ENCODE assay signal across 31 mouse cellular contexts in genomic region chr3:84140947-84141346, GRCm38 (mm10). TPM values are rescaled to one million over a fixed set of nuclear protein-coding genes. Genes with fewer than 3 reads are reported as not detected.
A peak's percentile ranks its signal among the peaks of the same experiment; 100 is the strongest.
DNase-seq lines count a peak whose midpoint lies in the region; ATAC-seq lines count a peak whose summit lies in the region.
"Had no signal": no experiment of that assay in that cellular context is flagged by ENCODE, and none has a peak within 500 bp of the region (broad histone marks: within the 10 kb centered on the region; RNA-seq: fewer than 3 reads in every experiment).

No protein-coding gene starts in this region.

- no peaks in the 10 kb centered on the region for H3K36me3 ChIP-seq in embryonic facial prominence, embryonic 12.5 days
- no peaks in the 10 kb centered on the region for H3K36me3 ChIP-seq in limb, embryonic 11.5 days (ENCODE audit: control insufficient read depth, insufficient read depth, low read length)
- H3K36me3 ChIP-seq: hindbrain, embryonic 13.5 days; limb, embryonic 13.5 days; liver, embryonic 12.5 days; midbrain, embryonic 13.5 days had no signal

- peak; percentile 48 for DNase-seq in MN1 (ENCODE audit: low spot score)
- peak; percentile 73 for DNase-seq in embryo, embryonic 10.5 days (ENCODE audit: low spot score)
- DNase-seq in limb, embryonic 11.5 days (ENCODE audit: low spot score) = peak; percentile 71
- DNase-seq in cerebellum, postnatal 10 days = no peak
- DNase-seq in heart, adult 9 months (ENCODE audit: low spot score in 2 of 2) = no peak
- DNase-seq in lung, postnatal 14 days = no peak
- DNase-seq: adrenal gland, postnatal 25 days; cerebellum, adult 18-20 months; cerebellum, postnatal 14 days; gastrocnemius, postnatal 14 days; kidney, postnatal 14 days; layer of hippocampus, adult 9-11 months; liver, postnatal 0 days; lung, postnatal 4 days; right cerebral cortex, adult 18-20 months; spleen, adult 18-20 months; thymus, postnatal 4 days had no signal

- peak overlapping the region; percentile 69 for H3K27ac ChIP-seq in embryonic facial prominence, embryonic 12.5 days
- H3K27ac ChIP-seq in limb, embryonic 11.5 days (replicated peaks; ENCODE audit: low read depth, low read length) = peak overlapping the region; percentile 44
- H3K27ac ChIP-seq: hindbrain, embryonic 13.5 days; limb, embryonic 13.5 days; liver, embryonic 12.5 days; midbrain, embryonic 13.5 days had no signal

- H3K4me2 ChIP-seq in embryonic facial prominence, embryonic 12.5 days (replicated peaks) = peak overlapping the region; percentile 11; the same call in 1 of the 2 replicates
- H3K4me2 ChIP-seq in limb, embryonic 11.5 days (ENCODE audit: low read depth, severe bottlenecking) = no peak overlapping the region
- H3K4me2 ChIP-seq: heart, embryonic 11.5 days; hindbrain, embryonic 13.5 days; limb, embryonic 13.5 days; liver, embryonic 12.5 days; midbrain, embryonic 13.5 days had no signal

- WGBS in embryonic facial prominence, embryonic 12.5 days = 24% methylated on average over 7 of the region's 7 CpGs
- WGBS in limb, embryonic 11.5 days = 20% methylated on average over 7 of the region's 7 CpGs

- peaks cover 14% of the 10 kb centered on the region for H3K4me1 ChIP-seq in embryonic facial prominence, embryonic 12.5 days
- H3K4me1 ChIP-seq in limb, embryonic 11.5 days (ENCODE audit: control insufficient read depth, insufficient read depth, low read length) = peaks cover 10% of the 10 kb centered on the region
- H3K4me1 ChIP-seq: hindbrain, embryonic 13.5 days; megakaryocyte, embryonic 14.5 days; midbrain, embryonic 13.5 days had no signal

- H3K9ac ChIP-seq in embryonic facial prominence, embryonic 12.5 days = no peak overlapping the region
- H3K9ac ChIP-seq in limb, embryonic 11.5 days (ENCODE audit: low read length) = no peak overlapping the region
- H3K9ac ChIP-seq: hindbrain, embryonic 13.5 days; limb, embryonic 13.5 days; liver, embryonic 12.5 days; liver, postnatal 0 days; midbrain, embryonic 13.5 days had no signal

- no peak for ATAC-seq in embryonic facial prominence, embryonic 12.5 days (ENCODE audit: insufficient number of reproducible peaks, insufficient read depth, low FRiP score, low TSS enrichment)
- ATAC-seq in limb, embryonic 11.5 days (ENCODE audit: insufficient number of reproducible peaks, low FRiP score, low TSS enrichment, low read depth) = peak; percentile 77
- no peak for ATAC-seq in erythroid progenitor cell, adult 5-6 weeks (replicated peaks; ENCODE audit: low FRiP score, poor library complexity, severe bottlenecking)
- ATAC-seq: CD4-positive, CD25-positive, alpha-beta regulatory T cell, adult 4 months; intestine, postnatal 0 days; liver, embryonic 12.5 days; liver, postnatal 0 days; midbrain, embryonic 13.5 days had no signal

- H3K9me3 ChIP-seq in embryonic facial prominence, embryonic 12.5 days = no peaks in the 10 kb centered on the region
- H3K9me3 ChIP-seq in limb, embryonic 11.5 days (ENCODE audit: control insufficient read depth, low read length) = no peaks in the 10 kb centered on the region
- H3K9me3 ChIP-seq: hindbrain, embryonic 13.5 days; limb, embryonic 13.5 days; liver, embryonic 12.5 days; megakaryocyte, embryonic 14.5 days; midbrain, embryonic 13.5 days had no signal

- H3K27me3 ChIP-seq in embryonic facial prominence, embryonic 12.5 days = no peaks in the 10 kb centered on the region
- no peaks in the 10 kb centered on the region for H3K27me3 ChIP-seq in limb, embryonic 11.5 days (ENCODE audit: control insufficient read depth, insufficient read depth, low read length)
- H3K27me3 ChIP-seq: hindbrain, embryonic 13.5 days; limb, embryonic 13.5 days; liver, embryonic 12.5 days; megakaryocyte, embryonic 14.5 days; midbrain, embryonic 13.5 days had no signal

- H3K4me3 ChIP-seq in embryonic facial prominence, embryonic 12.5 days = no peak overlapping the region
- H3K4me3 ChIP-seq in limb, embryonic 11.5 days (ENCODE audit: low read depth, low read length) = no peak overlapping the region
- H3K4me3 ChIP-seq: hindbrain, embryonic 13.5 days; limb, embryonic 13.5 days; liver, embryonic 12.5 days; megakaryocyte, embryonic 14.5 days; midbrain, embryonic 13.5 days had no signal

RNA-seq across cellular contexts. Expression of gene Mnd1, which starts 14.6 kb away (rescaled TPM):
- 14.4 and 15.7 TPM in 2 replicates for polyA plus RNA-seq in embryonic facial prominence, embryonic 12.5 days (2016; fragmentation: Nextera tagmentation; extraction: Ambion mirVana)
- 14.6 and 16.6 TPM in 2 replicates for polyA plus RNA-seq in limb, embryonic 11.5 days (2014; fragmentation: Nextera tagmentation; extraction: Ambion mirVana)
- total RNA-seq in erythroid progenitor cell, adult 5-6 weeks (2015; ENCODE audit: low replicate concordance) = 2.9 and 6.3 TPM in 2 replicates
- 1.4 and 3.6 TPM in 2 replicates for total RNA-seq in erythroid progenitor cell, adult 5-6 weeks (2017; ENCODE audit: low replicate concordance)

RNA-seq across cellular contexts. Expression of gene Gm6525, which starts 33.0 kb away (rescaled TPM):
- 0.97 and 1.00 TPM in 2 replicates for polyA plus RNA-seq in embryonic facial prominence, embryonic 12.5 days (2016; fragmentation: Nextera tagmentation; extraction: Ambion mirVana)
- polyA plus RNA-seq in limb, embryonic 11.5 days (2014; fragmentation: Nextera tagmentation; extraction: Ambion mirVana) = 0.44 and 0.63 TPM in 2 replicates
- not detected in 2 replicates for total RNA-seq in erythroid progenitor cell, adult 5-6 weeks (2015; ENCODE audit: low replicate concordance)
- total RNA-seq in erythroid progenitor cell, adult 5-6 weeks (2017; ENCODE audit: low replicate concordance) = 3.9 TPM in 1 of 2 replicates, not detected in the other
- total RNA-seq: gastrocnemius, postnatal 14 days; left cerebral cortex, postnatal 10 days; neutrophil, adult 5-6 weeks had no signal
- polyA plus RNA-seq: cortical plate, adult 2 months; heart, embryonic 11.5 days; liver, embryonic 12.5 days; thymus, postnatal 0 days had no signal

Comparison
In these comparisons a context has a peak if more than half of its experiments do, and no peak if none do; other contexts are left out.
1. DNase-seq: peak in MN1 (single experiment), embryo, embryonic 10.5 days (single experiment) and limb, embryonic 11.5 days (single experiment); none in cerebellum, postnatal 10 days (0 of 2), heart, adult 9 months (0 of 2) and lung, postnatal 14 days (single experiment).